ENCODE assay signal across 9 mouse cellular contexts in the genomic region with DNA sequence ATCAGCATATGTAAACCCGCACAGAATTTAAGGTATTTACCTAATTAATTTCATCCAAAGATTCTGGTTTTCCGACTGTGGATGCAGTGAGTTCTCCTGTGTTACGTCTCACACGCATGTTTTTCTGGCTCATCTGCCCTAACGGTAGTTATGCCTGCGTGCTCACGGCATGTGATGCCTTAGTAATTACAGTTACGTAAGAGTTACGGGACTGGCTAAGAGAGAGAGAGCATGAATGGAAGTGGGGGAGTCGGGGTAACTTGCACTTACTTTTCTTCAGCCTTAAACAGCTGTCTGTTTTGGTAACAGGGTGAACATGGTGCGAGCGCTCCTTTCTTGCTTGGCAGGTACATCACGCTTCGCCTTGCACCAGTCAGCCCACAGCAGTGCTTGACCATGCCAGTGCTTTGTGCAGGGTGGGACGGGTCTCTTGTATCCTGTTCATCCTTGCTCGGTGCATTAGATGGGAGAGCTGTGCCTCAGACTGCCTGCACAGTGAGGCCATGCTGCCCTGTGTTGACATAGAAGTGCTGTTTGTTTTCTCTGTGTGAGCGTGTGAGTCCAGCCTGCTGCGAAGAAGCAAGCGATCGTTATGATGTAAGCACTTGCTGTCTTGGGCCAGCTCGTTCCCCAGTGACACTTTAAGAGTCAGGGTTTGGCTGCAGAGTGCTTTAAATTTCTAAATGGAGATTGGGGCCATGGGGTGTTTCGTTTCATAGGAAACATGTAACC.
DNase-seq lines count a peak whose midpoint lies in the region; TF ChIP-seq lines count a peak whose summit lies in the region.
"Had no signal": no experiment of that assay in that cellular context is flagged by ENCODE, and none has a peak within 500 bp of the region (broad histone marks: within the 10 kb centered on the region; RNA-seq: fewer than 3 reads in every experiment).

No protein-coding gene starts in this region.

- intact Hi-C loops in gastrocnemius, postnatal 14 days (cut with DNase I; ENCODE audit: low total_unique reads), result loop anchor here (10.0 kb wide), 1 partner anchor 133 kb away; no protein-coding TSS in a partner anchor

- peak overlapping the region; percentile 91 for H3K27ac ChIP-seq in layer of hippocampus, adult 2 months
- H3K27ac ChIP-seq: midbrain, embryonic 12.5 days had no signal

- no peak overlapping the region for H3K4me3 ChIP-seq in layer of hippocampus, adult 2 months
- H3K4me3 ChIP-seq: midbrain, embryonic 12.5 days had no signal

- TF ChIP-seq CTCF in layer of hippocampus, adult 2 months (conservative IDR thresholded peaks at IDR 0.05), result no peak

- DNase-seq in gastrocnemius, adult 18-20 months (ENCODE audit: low spot score), result peak; percentile 66
- no peak for DNase-seq in gastrocnemius, postnatal 14 days
- no peak for DNase-seq in layer of hippocampus, adult 2 months (ENCODE audit: low spot score in 2 of 2)
- DNase-seq in layer of hippocampus, postnatal 14 days (ENCODE audit: low spot score in 2 of 2), result no peak
- peak; percentile 63 for DNase-seq in gastrocnemius, postnatal 25 days
- DNase-seq in lung, postnatal 4 days, result peak; percentile 21 to 60
- DNase-seq in natural killer cell, adult 2 months (ENCODE audit: low spot score in 2 of 2), result no peak
- no peak for DNase-seq in cerebellum, adult 9-11 months

Comparison
In these comparisons a context has a peak if more than half of its experiments do, and no peak if none do; other contexts are left out.
1. DNase-seq: peak in gastrocnemius, adult 18-20 months (single experiment), gastrocnemius, postnatal 25 days (single experiment) and lung, postnatal 4 days (2 of 2); none in gastrocnemius, postnatal 14 days (single experiment), layer of hippocampus, adult 2 months (0 of 2), layer of hippocampus, postnatal 14 days (0 of 2), natural killer cell, adult 2 months (0 of 2) and cerebellum, adult 9-11 months (single experiment).